Mouse (Mus musculus) liver, adult 2 months (tissue): ENCODE measurements around the gene Mtor. TPM values are rescaled to one million over a fixed set of nuclear protein-coding genes. Genes with fewer than 3 reads are reported as not detected.

Experiments used
- DNase-seq: peaks from one replicate; pipeline ENCODE4 v3.0.0-alpha.2; 2011; ENCODE audit warnings: low read depth, low spot score; ENCODE audit errors: extremely low read depth
- H3K27ac ChIP-seq: fragments of 200-500 bp; replicated peaks from 2 replicates; pipeline ENCODE4 v1.5.1; 2012; ENCODE audit warnings: low read depth, mild to moderate bottlenecking, control low read depth, inconsistent platforms, low read length; ENCODE audit not compliant: insufficient read depth
- H3K27me3 ChIP-seq: fragments of 200-500 bp; 2 replicates; pipeline ENCODE4 v1.6.1; 2012; ENCODE audit warnings: mild to moderate bottlenecking, moderate library complexity, low read length, inconsistent platforms; ENCODE audit not compliant: control insufficient read depth, insufficient read depth
- H3K36me3 ChIP-seq: fragments of 200-500 bp; 2 replicates; pipeline ENCODE4 v1.6.1; 2012; ENCODE audit warnings: low read length, inconsistent platforms; ENCODE audit not compliant: control insufficient read depth, insufficient read depth
- H3K4me1 ChIP-seq: fragments of 200-500 bp; 2 replicates; pipeline ENCODE4 v1.6.1; 2011; ENCODE audit warnings: low read length; ENCODE audit not compliant: control insufficient read depth, insufficient read depth
- H3K4me3 ChIP-seq: fragments of 200-500 bp; 2 replicates; pipeline ENCODE4 v1.5.1; 2011; ENCODE audit warnings: low read depth, mild to moderate bottlenecking, control low read depth, low read length, moderate library complexity; ENCODE audit not compliant: insufficient read depth
- H3K79me2 ChIP-seq: fragments of 200-500 bp; 2 replicates; pipeline ENCODE4 v1.6.1; 2012; ENCODE audit warnings: inconsistent platforms, mild to moderate bottlenecking, low read length, moderate library complexity; ENCODE audit not compliant: control insufficient read depth, insufficient read depth
- H3K9ac ChIP-seq: fragments of 200-500 bp; 2 replicates; pipeline ENCODE4 v1.6.1; 2012; ENCODE audit warnings: low read depth, mild to moderate bottlenecking, control low read depth, inconsistent platforms, low read length
- CTCF ChIP-seq: fragments of 200-500 bp; IDR thresholded peaks from 2 replicates; pipeline ENCODE4 v1.5.1; 2011; ENCODE audit warnings: low read depth, low read length, control low read depth
- POLR2A ChIP-seq: fragments of 200-500 bp; IDR thresholded peaks from 2 replicates; pipeline ENCODE4 v1.6.1; 2011; ENCODE audit warnings: low read length, control low read depth; ENCODE audit not compliant: insufficient read depth; ENCODE audit errors: extremely low read depth
- WGBS: fragments of 180-500 bp; shearing (Covaris S2); methylation state at CpG from one replicate; pipeline ENCODE4 v1.1.7; 2018; 5-methylcytosine and 5-hydroxymethylcytosine counted together
- polyA plus RNA-seq: library from polyadenylated mRNA; depleted of rRNA; stranded (reverse); fragments of >200 nt; gene quantifications from 2 replicates; pipeline ENCODE4 v1.2.3, GENCODE M21; 2012
- total RNA-seq: library from RNA; depleted of rRNA; stranded (reverse); fragments of >200 nt; gene quantifications from 2 replicates; pipeline ENCODE4 v1.2.3, GENCODE M21; 2014

Gene Mtor
- total and polyA plus RNA-seq, 2 experiments = 11.7 to 18.5 TPM

GRCm38 (mm10) chr4:148429121-148429520, 19.3 kb upstream of the Mtor start:
- no peak overlapping the region for H3K27ac ChIP-seq
- H3K4me3 ChIP-seq = no peak overlapping the region
- H3K9ac ChIP-seq = no peak overlapping the region
- H3K36me3 ChIP-seq = no peaks in the 10 kb centered on the region
- DNase-seq = no peak
- TF ChIP-seq POLR2A (no peak), CTCF (no peak)
- H3K79me2 ChIP-seq = no peaks in the 10 kb centered on the region
- peaks cover 3% of the 10 kb centered on the region for H3K4me1 ChIP-seq
- WGBS = 86% methylated on average over 11 of the region's 11 CpGs
- H3K27me3 ChIP-seq = no peaks in the 10 kb centered on the region

DNA sequence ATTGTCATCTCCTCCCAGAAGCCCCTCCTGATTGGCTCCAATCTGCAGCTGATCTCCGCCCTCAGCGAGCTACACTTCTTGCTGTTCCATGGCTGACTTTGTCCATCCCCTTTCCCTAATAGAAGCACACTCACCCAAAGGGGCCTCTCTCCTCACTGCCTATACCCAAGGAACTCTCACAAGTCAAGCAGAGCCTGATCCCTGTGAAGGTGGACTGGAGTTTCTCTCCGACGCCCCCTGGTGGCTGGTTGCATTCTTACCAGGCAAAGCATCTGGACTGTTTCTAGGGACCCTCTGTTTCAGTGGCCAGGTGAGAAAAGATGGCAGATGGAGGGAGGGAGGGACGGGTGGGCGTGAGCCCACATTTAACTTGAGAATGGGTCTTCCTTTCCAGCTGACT, 18.7 kb upstream of the Mtor start:
- TF ChIP-seq POLR2A (no peak), CTCF (peak; percentile 83)
- no peak overlapping the region for H3K4me3 ChIP-seq
- peak; percentile 19 for DNase-seq
- H3K36me3 ChIP-seq = no peaks in the 10 kb centered on the region
- peaks cover 3% of the 10 kb centered on the region for H3K4me1 ChIP-seq
- no peaks in the 10 kb centered on the region for H3K27me3 ChIP-seq
- no peak overlapping the region for H3K9ac ChIP-seq
- no peaks in the 10 kb centered on the region for H3K79me2 ChIP-seq
- WGBS = 29% methylated on average over 6 of the region's 6 CpGs
- no peak overlapping the region for H3K27ac ChIP-seq

- DNase-seq = no peak
- H3K27ac ChIP-seq = no peak overlapping the region
- H3K36me3 ChIP-seq = no peaks in the 10 kb centered on the region
- no peak overlapping the region for H3K4me3 ChIP-seq
- no peaks in the 10 kb centered on the region for H3K27me3 ChIP-seq
- TF ChIP-seq POLR2A (no peak), CTCF (no peak)
- 93% methylated on average over 11 of the region's 11 CpGs for WGBS
- peaks cover 3% of the 10 kb centered on the region for H3K4me1 ChIP-seq
- H3K79me2 ChIP-seq = no peaks in the 10 kb centered on the region
- no peak overlapping the region for H3K9ac ChIP-seq
These were observed 17.4 kb upstream of the Mtor start for GRCm38 (mm10) chr4:148430880-148431519.

GRCm38 (mm10) chr4:148432488-148432887, 15.9 kb upstream of the Mtor start:
- TF ChIP-seq CTCF (no peak), POLR2A (no peak)
- Histone ChIP-seq H3K4me3 (no peak overlapping the region), H3K27ac (no peak overlapping the region), H3K79me2 (no peaks in the 10 kb centered on the region), H3K36me3 (no peaks in the 10 kb centered on the region), H3K4me1 (peaks cover 3% of the 10 kb centered on the region), H3K9ac (no peak overlapping the region), H3K27me3 (no peaks in the 10 kb centered on the region)
- 75% methylated on average over 4 of the region's 4 CpGs for WGBS
- DNase-seq = no peak

GRCm38 (mm10) chr4:148433336-148433735, 15.1 kb upstream of the Mtor start:
- no peak for TF ChIP-seq POLR2A
- no peak for TF ChIP-seq CTCF
- Histone ChIP-seq H3K4me3 (no peak overlapping the region), H3K9ac (no peak overlapping the region; the same call in 1 of the 2 replicates), H3K27ac (no peak overlapping the region), H3K36me3 (no peaks in the 10 kb centered on the region), H3K27me3 (no peaks in the 10 kb centered on the region), H3K4me1 (peaks cover 3% of the 10 kb centered on the region), H3K79me2 (no peaks in the 10 kb centered on the region)
- peak; percentile 78 for DNase-seq
- WGBS = 43% methylated on average over 18 of the region's 18 CpGs

GRCm38 (mm10) chr4:148433813-148434212, 14.6 kb upstream of the Mtor start:
- Histone ChIP-seq H3K27ac (no peak overlapping the region), H3K9ac (no peak overlapping the region; the same call in 1 of the 2 replicates), H3K4me1 (peaks cover 3% of the 10 kb centered on the region), H3K79me2 (no peaks in the 10 kb centered on the region), H3K36me3 (no peaks in the 10 kb centered on the region), H3K27me3 (no peaks in the 10 kb centered on the region), H3K4me3 (no peak overlapping the region)
- TF ChIP-seq POLR2A = no peak
- no peak for DNase-seq
- WGBS = 87% methylated on average over 5 of the region's 5 CpGs
